Mouse (Mus musculus): ENCODE results near the gene Napsa. TPM values are rescaled to one million over a fixed set of nuclear protein-coding genes. Genes with fewer than 3 reads are reported as not detected.

The Napsa gene
- polyA plus RNA-seq, 1 experiment = 0.26 TPM

GRCm38 (mm10) chr7:44535657-44536589, 36.3 kb upstream of the Napsa start:
- Histone ChIP-seq H3K27ac (ENCODE audit: insufficient read depth, low read length) (peak overlapping the region; percentile 14; the same call in 1 of the 2 replicates), H3K27me3 (ENCODE audit: control insufficient read depth, insufficient read depth, low read length) (no peaks in the 10 kb centered on the region), H3K4me1 (ENCODE audit: control insufficient read depth, insufficient read depth, low read length) (peaks cover 27% of the 10 kb centered on the region), H3K4me3 (replicated peaks; ENCODE audit: insufficient read depth, low read depth, low read length) (no peak overlapping the region)
- TF ChIP-seq POLR2A (IDR thresholded peaks at IDR 0.05; ENCODE audit: borderline replicate concordance, insufficient read depth, low read length) (no peak), CTCF (IDR thresholded peaks at IDR 0.05; ENCODE audit: borderline replicate concordance, insufficient read depth, low read depth, low read length) (no peak)
- 87% methylated on average over 27 of the region's 27 CpGs for WGBS
- no peak for DNase-seq

DNA sequence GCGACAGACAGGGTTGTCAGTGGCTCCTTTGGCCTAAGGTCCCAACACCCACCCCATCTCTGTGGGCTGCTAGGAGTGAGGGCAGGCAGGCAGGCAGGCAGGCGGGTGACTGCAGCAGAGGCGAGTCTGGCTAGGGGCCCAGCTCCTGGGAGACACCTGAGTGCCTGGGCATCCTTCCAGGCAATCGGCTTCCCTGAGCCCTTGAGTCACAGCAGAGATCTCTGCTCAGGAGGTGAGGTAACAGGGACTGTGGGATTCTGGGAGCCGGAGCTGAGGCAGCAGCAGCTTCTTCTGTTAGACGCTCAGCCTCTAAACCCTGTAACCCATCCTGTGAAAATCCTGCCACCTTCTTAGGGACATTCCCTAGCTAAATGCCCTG, 35.6 kb upstream of the Napsa start:
- H3K4me3 ChIP-seq (replicated peaks; ENCODE audit: insufficient read depth, low read depth, low read length) = no peak overlapping the region
- peak overlapping the region; percentile 70 for H3K27ac ChIP-seq (ENCODE audit: insufficient read depth, low read length)
- TF ChIP-seq POLR2A (IDR thresholded peaks at IDR 0.05; ENCODE audit: borderline replicate concordance, insufficient read depth, low read length) (no peak), CTCF (IDR thresholded peaks at IDR 0.05; ENCODE audit: borderline replicate concordance, insufficient read depth, low read depth, low read length) (no peak)
- 23% methylated on average over 6 of the region's 6 CpGs for WGBS
- H3K27me3 ChIP-seq (ENCODE audit: control insufficient read depth, insufficient read depth, low read length) = no peaks in the 10 kb centered on the region
- H3K4me1 ChIP-seq (ENCODE audit: control insufficient read depth, insufficient read depth, low read length) = peaks cover 27% of the 10 kb centered on the region
- DNase-seq = peak; percentile 87 to 92

GRCm38 (mm10) chr7:44537009-44537408, 35.2 kb upstream of the Napsa start:
- peaks cover 27% of the 10 kb centered on the region for H3K4me1 ChIP-seq (ENCODE audit: control insufficient read depth, insufficient read depth, low read length)
- no peaks in the 10 kb centered on the region for H3K27me3 ChIP-seq (ENCODE audit: control insufficient read depth, insufficient read depth, low read length)
- 32% methylated on average over 7 of the region's 7 CpGs for WGBS
- no peak for DNase-seq
- H3K27ac ChIP-seq (ENCODE audit: insufficient read depth, low read length) = peak overlapping the region; percentile 70
- TF ChIP-seq CTCF (IDR thresholded peaks at IDR 0.05; ENCODE audit: borderline replicate concordance, insufficient read depth, low read depth, low read length) = no peak
- TF ChIP-seq POLR2A (IDR thresholded peaks at IDR 0.05; ENCODE audit: borderline replicate concordance, insufficient read depth, low read length) = no peak
- H3K4me3 ChIP-seq (replicated peaks; ENCODE audit: insufficient read depth, low read depth, low read length) = no peak overlapping the region

- no peak for TF ChIP-seq POLR2A (IDR thresholded peaks at IDR 0.05; ENCODE audit: borderline replicate concordance, insufficient read depth, low read length)
- no peak for TF ChIP-seq CTCF (IDR thresholded peaks at IDR 0.05; ENCODE audit: borderline replicate concordance, insufficient read depth, low read depth, low read length)
- peaks cover 27% of the 10 kb centered on the region for H3K4me1 ChIP-seq (ENCODE audit: control insufficient read depth, insufficient read depth, low read length)
- WGBS = 16% methylated on average over 13 of the region's 13 CpGs
- H3K27ac ChIP-seq (ENCODE audit: insufficient read depth, low read length) = no peak overlapping the region
- DNase-seq = peak; percentile 79 to 80
- H3K27me3 ChIP-seq (ENCODE audit: control insufficient read depth, insufficient read depth, low read length) = no peaks in the 10 kb centered on the region
- no peak overlapping the region for H3K4me3 ChIP-seq (replicated peaks; ENCODE audit: insufficient read depth, low read depth, low read length)
Observed at GRCm38 (mm10) chr7:44537496-44537895, 34.7 kb upstream of the Napsa start.

- Histone ChIP-seq H3K27ac (ENCODE audit: insufficient read depth, low read length) (no peak overlapping the region), H3K4me3 (replicated peaks; ENCODE audit: insufficient read depth, low read depth, low read length) (no peak overlapping the region), H3K27me3 (ENCODE audit: control insufficient read depth, insufficient read depth, low read length) (no peaks in the 10 kb centered on the region), H3K4me1 (ENCODE audit: control insufficient read depth, insufficient read depth, low read length) (peaks cover 27% of the 10 kb centered on the region)
- WGBS = 92% methylated on average over 41 of the region's 41 CpGs
- no peak for TF ChIP-seq POLR2A (IDR thresholded peaks at IDR 0.05; ENCODE audit: borderline replicate concordance, insufficient read depth, low read length)
- no peak for TF ChIP-seq CTCF (IDR thresholded peaks at IDR 0.05; ENCODE audit: borderline replicate concordance, insufficient read depth, low read depth, low read length)
- DNase-seq = peak in 1 of 2 experiments; percentile 19
Observed at GRCm38 (mm10) chr7:44538756-44539624, 33.2 kb upstream of the Napsa start.

DNA sequence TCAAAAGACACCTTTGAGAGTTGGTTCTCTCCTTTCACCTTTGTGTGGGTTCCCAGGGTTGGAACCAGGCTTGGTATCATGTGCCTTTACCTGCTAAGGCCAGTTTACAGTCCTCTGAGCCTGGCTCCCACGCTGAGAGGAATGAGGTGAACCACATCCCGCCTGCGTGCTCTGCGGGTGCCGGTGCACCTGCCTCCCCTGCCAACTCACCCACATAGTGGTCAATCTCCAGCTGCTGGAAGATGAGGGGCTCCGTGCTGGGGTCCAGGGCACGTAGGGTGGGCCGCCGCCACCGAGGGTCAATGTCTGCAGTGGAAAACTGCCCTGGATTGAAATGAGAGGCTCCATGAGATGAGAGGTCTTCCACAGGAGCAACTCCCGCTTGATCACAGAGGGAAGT, 29.6 kb upstream of the Napsa start:
- Histone ChIP-seq H3K4me1 (ENCODE audit: control insufficient read depth, insufficient read depth, low read length) (peaks cover 13% of the 10 kb centered on the region), H3K27me3 (ENCODE audit: control insufficient read depth, insufficient read depth, low read length) (no peaks in the 10 kb centered on the region), H3K4me3 (replicated peaks; ENCODE audit: insufficient read depth, low read depth, low read length) (no peak overlapping the region), H3K27ac (ENCODE audit: insufficient read depth, low read length) (no peak overlapping the region)
- WGBS = 95% methylated on average over 11 of the region's 11 CpGs
- no peak for DNase-seq
- TF ChIP-seq POLR2A (IDR thresholded peaks at IDR 0.05; ENCODE audit: borderline replicate concordance, insufficient read depth, low read length) = no peak
- no peak for TF ChIP-seq CTCF (IDR thresholded peaks at IDR 0.05; ENCODE audit: borderline replicate concordance, insufficient read depth, low read depth, low read length)

DNA sequence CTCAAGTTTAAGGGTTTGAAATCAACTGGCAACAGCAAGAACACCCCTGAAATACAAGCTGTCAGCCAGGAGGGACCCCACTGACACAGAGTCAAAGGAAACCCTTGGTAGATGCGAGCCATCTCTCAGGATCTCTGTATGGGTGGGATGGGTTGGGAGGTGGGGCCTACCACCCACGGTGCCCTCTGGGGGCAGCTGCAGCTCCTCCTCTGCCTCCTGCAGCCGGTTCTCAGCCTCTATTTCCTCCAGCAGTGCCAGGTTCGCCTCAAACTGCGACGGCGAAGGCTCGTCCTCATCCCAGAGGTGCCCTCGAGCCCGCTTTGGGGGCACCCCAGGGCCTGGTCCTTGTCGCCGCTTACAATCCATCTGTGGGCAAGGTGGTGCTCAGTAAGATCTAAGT, 29.1 kb upstream of the Napsa start:
- 77% methylated on average over 12 of the region's 12 CpGs for WGBS
- Histone ChIP-seq H3K27ac (ENCODE audit: insufficient read depth, low read length) (no peak overlapping the region), H3K4me1 (ENCODE audit: control insufficient read depth, insufficient read depth, low read length) (peaks cover 10% of the 10 kb centered on the region; the same call in 1 of the 2 replicates), H3K4me3 (replicated peaks; ENCODE audit: insufficient read depth, low read depth, low read length) (no peak overlapping the region), H3K27me3 (ENCODE audit: control insufficient read depth, insufficient read depth, low read length) (no peaks in the 10 kb centered on the region)
- TF ChIP-seq POLR2A (IDR thresholded peaks at IDR 0.05; ENCODE audit: borderline replicate concordance, insufficient read depth, low read length) = no peak
- no peak for TF ChIP-seq CTCF (IDR thresholded peaks at IDR 0.05; ENCODE audit: borderline replicate concordance, insufficient read depth, low read depth, low read length)
- DNase-seq = no peak

All from cerebellum, adult 2 months (tissue).